Mouse (Mus musculus): ENCODE data around the gene Ss18l1. TPM values are rescaled to one million over a fixed set of nuclear protein-coding genes. Genes with fewer than 3 reads are reported as not detected.

Ss18l1 gene
- polyA plus RNA-seq, 1 experiment from 2014 or later: 0.88 TPM

DNA sequence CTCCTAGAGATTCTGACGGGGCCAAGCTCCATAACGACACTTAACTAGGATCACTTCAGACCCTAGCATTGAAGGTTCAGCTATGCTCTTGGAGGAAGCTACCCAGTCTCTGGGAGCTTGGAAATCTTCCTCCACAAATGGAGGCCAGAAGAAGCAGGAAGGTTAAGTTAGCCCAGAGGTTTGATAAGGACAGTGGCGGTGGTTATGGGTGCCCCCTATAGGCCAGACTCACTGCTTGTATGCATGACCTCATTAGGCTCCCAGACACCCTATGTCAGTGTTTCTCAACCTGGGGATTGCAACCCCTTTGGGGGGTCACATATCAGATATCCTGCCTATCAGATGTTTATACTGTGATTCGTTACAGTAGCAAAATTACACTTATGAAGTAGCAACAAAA is 64.8 kb downstream of the Ss18l1 start:
- no peaks in the 10 kb centered on the region for H3K36me3 ChIP-seq (replicated peaks)
- no peak for ATAC-seq (ENCODE audit: insufficient read depth)
- peaks cover 15% of the 10 kb centered on the region for H3K4me1 ChIP-seq (replicated peaks)
- H3K9ac ChIP-seq: no peak overlapping the region
- H3K4me2 ChIP-seq: no peak overlapping the region
- H3K9me3 ChIP-seq (replicated peaks): no peaks in the 10 kb centered on the region
- no peak overlapping the region for H3K4me3 ChIP-seq (replicated peaks)
- H3K27me3 ChIP-seq: peaks cover 62% of the 10 kb centered on the region
- H3K27ac ChIP-seq (replicated peaks): no peak overlapping the region
- 47% methylated on average over 4 of the region's 4 CpGs for WGBS (ENCODE audit: insufficient replicate concordance)

DNA sequence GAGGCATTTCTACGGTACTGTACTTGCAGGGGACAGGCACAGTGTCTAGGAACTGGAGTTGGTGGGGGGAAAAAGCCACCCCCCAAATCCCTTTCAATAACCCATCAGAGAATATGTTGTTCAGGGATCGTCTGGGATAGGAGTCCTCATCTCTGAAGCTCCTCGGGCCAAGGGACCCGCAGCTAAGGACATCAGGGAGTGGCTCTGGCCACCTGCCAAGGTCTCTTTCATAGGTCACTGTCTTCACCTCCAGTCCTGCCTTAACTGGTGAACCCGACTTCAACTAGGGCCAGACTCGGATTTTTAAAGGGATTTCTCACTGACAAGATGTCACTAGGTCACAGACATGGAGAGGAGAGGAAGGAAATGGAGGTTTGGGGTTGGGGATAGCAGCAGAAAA is 66.0 kb downstream of the Ss18l1 start:
- peaks cover 50% of the 10 kb centered on the region for H3K27me3 ChIP-seq
- no peak overlapping the region for H3K4me2 ChIP-seq
- H3K36me3 ChIP-seq (replicated peaks): no peaks in the 10 kb centered on the region
- H3K4me3 ChIP-seq (replicated peaks): no peak overlapping the region
- WGBS (ENCODE audit: insufficient replicate concordance): 39% methylated on average over 6 of the region's 6 CpGs
- ATAC-seq (ENCODE audit: insufficient read depth): no peak
- no peak overlapping the region for H3K27ac ChIP-seq (replicated peaks)
- no peaks in the 10 kb centered on the region for H3K9me3 ChIP-seq (replicated peaks)
- H3K9ac ChIP-seq: no peak overlapping the region
- H3K4me1 ChIP-seq (replicated peaks): peaks cover 15% of the 10 kb centered on the region

DNA sequence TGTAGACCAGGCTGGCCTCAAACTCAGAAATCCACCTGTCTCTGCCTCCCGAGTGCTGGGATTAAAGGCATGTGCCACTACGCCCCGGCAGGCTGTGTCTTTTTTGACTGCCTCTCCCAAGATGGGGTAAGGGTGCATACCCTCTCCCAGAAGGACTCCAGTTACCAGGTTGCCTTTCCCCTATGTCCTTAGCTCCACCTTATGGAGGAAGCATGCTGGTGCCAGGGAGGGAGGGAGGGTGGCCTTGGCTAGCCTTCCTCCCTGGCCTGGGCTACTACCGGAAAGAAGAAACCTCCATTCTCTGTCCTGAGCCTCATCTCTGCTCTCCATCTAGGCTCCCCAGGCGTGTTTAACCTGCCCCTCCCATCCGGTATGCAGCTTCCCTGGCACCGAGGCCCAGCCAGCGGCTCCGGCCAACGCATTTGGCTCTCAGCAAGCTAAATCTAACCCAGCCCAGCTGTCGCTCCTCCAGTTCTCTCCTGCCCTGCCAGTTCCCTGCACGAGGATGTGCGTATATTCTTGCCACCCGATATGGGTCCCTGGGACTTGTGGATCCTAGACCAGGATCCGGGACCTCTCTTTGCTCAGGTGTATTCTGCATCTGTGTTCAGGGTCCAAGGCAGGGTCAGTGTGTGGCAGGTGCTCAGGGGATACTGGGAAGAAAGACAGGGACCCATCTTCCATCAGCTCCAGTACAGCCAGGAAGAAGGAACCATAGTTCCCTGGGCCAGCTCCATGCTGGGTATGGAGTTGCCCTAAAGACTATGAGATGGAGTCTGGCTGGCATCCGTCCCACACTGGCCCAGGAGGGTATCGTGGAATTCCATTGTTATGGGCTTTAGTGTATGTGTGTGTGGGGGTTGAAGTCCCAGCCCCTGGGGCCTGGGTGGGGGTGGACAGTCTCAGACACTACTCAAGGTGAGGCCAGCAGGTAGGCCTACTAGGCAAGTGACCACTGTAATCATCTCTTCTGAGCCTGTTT is 71.9 kb downstream of the Ss18l1 start:
- peaks cover 27% of the 10 kb centered on the region for H3K4me1 ChIP-seq (replicated peaks)
- WGBS (ENCODE audit: insufficient replicate concordance): 57% methylated on average over 17 of the region's 17 CpGs
- H3K4me2 ChIP-seq: no peak overlapping the region
- no peak overlapping the region for H3K4me3 ChIP-seq (replicated peaks)
- no peak overlapping the region for H3K27ac ChIP-seq (replicated peaks)
- ATAC-seq (ENCODE audit: insufficient read depth): no peak
- no peaks in the 10 kb centered on the region for H3K36me3 ChIP-seq (replicated peaks)
- H3K27me3 ChIP-seq: peaks cover 31% of the 10 kb centered on the region
- H3K9me3 ChIP-seq (replicated peaks): no peaks in the 10 kb centered on the region
- no peak overlapping the region for H3K9ac ChIP-seq

DNA sequence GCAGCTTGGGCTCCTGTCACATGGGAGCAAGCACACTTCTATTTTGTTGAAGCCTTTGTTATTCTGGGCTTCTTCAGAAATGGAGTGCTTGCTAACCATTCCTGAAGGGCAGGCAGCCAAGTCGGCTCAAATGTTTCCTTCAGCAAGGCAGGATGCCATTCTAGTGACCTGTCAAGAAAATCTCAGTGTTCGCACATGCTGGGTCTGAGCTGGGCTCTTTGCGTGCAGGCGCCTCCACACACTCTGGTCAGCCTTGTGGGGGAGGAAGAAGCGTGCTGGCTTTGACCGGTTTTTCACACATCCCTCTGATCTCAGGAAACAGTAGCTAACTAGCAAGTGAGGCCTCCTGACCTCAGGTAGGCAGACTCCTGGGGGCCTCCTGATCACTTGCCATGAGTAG is 73.0 kb downstream of the Ss18l1 start:
- H3K36me3 ChIP-seq (replicated peaks): no peaks in the 10 kb centered on the region
- H3K9me3 ChIP-seq (replicated peaks): no peaks in the 10 kb centered on the region
- H3K9ac ChIP-seq: no peak overlapping the region
- ATAC-seq (ENCODE audit: insufficient read depth): no peak
- no peak overlapping the region for H3K4me2 ChIP-seq
- peaks cover 30% of the 10 kb centered on the region for H3K27me3 ChIP-seq
- H3K4me3 ChIP-seq (replicated peaks): no peak overlapping the region
- H3K27ac ChIP-seq (replicated peaks): no peak overlapping the region
- 35% methylated on average over 6 of the region's 6 CpGs for WGBS (ENCODE audit: insufficient replicate concordance)
- peaks cover 37% of the 10 kb centered on the region for H3K4me1 ChIP-seq (replicated peaks)

DNA sequence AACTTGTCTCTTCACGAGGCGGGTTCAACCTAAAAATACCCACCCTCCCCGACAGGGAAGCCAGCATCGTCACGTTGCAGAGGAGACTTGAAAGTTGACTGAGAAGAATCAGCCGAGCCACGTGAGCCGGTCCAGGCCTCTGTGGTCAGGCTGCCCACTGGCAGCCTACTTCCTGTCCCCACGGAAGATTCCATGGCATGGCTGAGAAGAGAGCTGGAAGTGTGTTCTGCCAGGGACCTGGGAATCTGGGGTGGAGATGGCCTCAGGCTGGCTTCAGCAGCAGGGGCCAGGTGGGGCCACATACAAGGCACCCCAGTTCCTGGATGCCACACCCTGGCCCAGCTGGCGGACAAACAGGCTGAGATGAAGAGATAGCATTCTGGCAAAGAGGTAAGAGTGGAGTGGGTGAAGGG is 73.8 kb downstream of the Ss18l1 start:
- Histone ChIP-seq H3K9me3 (replicated peaks) (no peaks in the 10 kb centered on the region), H3K36me3 (replicated peaks) (no peaks in the 10 kb centered on the region), H3K9ac (no peak overlapping the region), H3K4me1 (replicated peaks) (peaks cover 44% of the 10 kb centered on the region), H3K27me3 (peaks cover 26% of the 10 kb centered on the region), H3K4me2 (no peak overlapping the region), H3K4me3 (replicated peaks) (no peak overlapping the region), H3K27ac (replicated peaks) (no peak overlapping the region)
- no peak for ATAC-seq (ENCODE audit: insufficient read depth)
- WGBS (ENCODE audit: insufficient replicate concordance): 35% methylated on average over 10 of the region's 10 CpGs

DNA sequence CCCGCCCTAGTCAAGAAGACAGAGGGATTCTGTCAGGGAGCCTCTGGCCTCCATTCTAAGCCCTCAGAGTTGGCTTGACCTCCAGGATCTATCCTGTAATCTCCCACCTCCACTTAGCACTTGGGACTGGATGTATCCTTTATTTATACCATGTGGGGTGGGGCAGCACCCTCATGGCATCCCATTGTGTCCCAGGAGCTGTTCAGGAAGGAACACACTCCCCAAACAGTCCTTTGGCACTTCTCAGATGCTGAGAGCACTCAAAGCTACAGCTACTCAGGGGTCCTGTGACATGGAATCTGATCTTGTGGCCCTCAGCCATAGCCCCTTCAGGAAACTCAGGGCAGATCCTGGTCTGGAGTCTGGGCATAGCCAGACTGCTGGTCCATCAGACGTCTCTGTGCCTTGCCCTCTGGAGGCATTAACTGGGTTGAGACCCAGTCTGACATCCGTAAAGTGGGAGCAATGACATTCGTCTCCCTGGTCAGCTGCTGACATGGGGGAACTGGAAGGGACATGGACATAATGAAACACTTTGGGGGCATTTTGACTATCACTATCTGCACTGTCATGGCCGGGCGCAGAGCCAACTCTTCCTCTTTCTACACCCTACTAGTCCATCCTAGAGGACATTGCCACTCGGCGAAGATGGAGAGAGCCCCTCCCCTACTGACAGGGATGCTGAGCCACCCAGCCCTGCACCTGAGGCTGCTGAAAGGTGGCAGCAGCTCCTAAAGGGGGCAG is 74.6 kb downstream of the Ss18l1 start:
- Histone ChIP-seq H3K4me3 (replicated peaks) (no peak overlapping the region), H3K9ac (no peak overlapping the region), H3K9me3 (replicated peaks) (no peaks in the 10 kb centered on the region), H3K27me3 (peaks cover 26% of the 10 kb centered on the region), H3K36me3 (replicated peaks) (no peaks in the 10 kb centered on the region), H3K4me2 (no peak overlapping the region), H3K27ac (replicated peaks) (no peak overlapping the region), H3K4me1 (replicated peaks) (peaks cover 46% of the 10 kb centered on the region)
- ATAC-seq (ENCODE audit: insufficient read depth): no peak
- 53% methylated on average over 8 of the region's 8 CpGs for WGBS (ENCODE audit: insufficient replicate concordance)

DNA sequence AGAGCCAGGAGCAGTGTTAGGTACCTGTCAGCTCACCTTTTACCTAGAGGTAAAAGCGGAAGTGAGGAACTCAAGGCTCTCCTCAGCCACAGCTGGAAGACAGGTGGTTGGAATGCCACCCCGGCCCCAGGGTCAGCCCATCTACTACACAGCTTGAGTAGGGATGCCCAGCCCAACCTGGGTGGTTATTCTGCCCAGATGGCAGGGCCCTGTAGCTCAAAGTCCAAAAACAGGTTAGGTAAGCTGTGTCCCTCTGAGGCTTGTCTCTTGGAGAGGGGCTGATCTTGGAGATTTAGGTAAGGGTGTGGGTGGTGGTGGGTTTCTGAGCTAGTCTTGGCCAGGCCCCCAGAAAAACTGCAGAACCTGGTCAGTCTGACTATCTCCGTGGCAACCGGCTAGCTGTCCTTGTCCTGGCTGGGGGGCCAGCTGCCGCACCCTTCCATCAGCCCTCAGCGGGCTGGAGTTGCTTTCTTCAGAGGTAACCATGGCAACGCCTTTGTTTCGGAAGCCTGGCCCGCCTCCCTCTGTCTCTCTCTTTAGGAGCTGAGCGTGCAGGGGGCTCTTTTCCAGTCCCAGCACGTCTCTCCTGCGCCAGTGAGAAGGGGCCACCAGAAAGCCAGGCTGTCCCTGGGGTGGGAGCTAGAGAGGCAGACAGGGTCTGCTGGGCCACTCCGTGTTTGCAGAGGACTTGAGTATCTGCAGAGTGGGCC is 75.3 kb downstream of the Ss18l1 start:
- H3K4me2 ChIP-seq: peak overlapping the region; percentile 95; the same call in 1 of the 2 replicates
- no peak for ATAC-seq (ENCODE audit: insufficient read depth)
- H3K9ac ChIP-seq: no peak overlapping the region
- peaks cover 26% of the 10 kb centered on the region for H3K27me3 ChIP-seq
- 13% methylated on average over 13 of the region's 13 CpGs for WGBS (ENCODE audit: insufficient replicate concordance)
- H3K9me3 ChIP-seq (replicated peaks): no peaks in the 10 kb centered on the region
- no peaks in the 10 kb centered on the region for H3K36me3 ChIP-seq (replicated peaks)
- H3K4me1 ChIP-seq (replicated peaks): peaks cover 46% of the 10 kb centered on the region
- no peak overlapping the region; the same call in 1 of the 2 replicates for H3K4me3 ChIP-seq (replicated peaks)
- no peak overlapping the region for H3K27ac ChIP-seq (replicated peaks)

DNA sequence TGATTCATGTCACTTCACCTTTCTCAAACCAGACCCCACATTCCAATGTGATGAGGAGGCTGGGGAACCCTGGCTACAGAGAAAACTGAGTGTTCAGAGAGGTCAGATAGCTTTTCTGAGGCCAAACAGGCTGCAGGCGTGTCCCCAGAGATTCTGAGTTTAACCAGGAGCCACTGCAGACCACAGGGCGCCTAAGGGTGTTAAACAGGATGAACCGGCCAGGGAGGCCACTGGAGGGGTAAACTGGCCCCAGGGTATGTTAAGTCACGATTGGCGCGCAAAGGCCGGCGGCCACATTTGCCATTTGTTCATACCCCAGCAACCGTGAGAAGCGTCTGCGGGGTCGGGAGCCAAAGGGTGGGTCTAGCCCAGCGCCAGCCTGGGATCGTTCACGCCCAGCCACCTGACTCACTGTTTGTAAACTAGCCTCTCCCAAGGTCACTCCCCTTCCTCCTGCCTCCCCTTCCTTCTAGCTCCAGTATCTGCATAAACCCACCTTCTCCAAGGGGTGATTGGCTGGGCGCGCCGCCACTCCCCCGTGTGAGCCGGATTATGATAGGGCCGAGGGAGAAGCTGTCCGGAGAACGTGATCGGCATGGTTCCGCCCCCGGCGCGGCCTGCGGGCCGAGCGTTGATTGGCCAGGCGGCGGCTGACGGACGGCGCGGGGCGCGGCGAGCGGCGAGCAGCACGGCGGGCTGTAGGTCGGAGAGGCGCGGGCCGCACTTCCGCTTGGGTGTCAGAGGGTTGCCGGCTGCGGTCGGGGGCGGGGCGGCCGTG is 76.5 kb downstream of the Ss18l1 start, which contains the start of gene Osbpl2:
Gene Osbpl2 (plus strand): TSS at position 646 of the 778 bp plus-strand sequence.
- peak within 1 kb of the TSS; percentile 83 for H3K9ac ChIP-seq
- peaks cover 46% of the 10 kb centered on the region for H3K4me1 ChIP-seq (replicated peaks)
- no peaks in the 10 kb centered on the region for H3K9me3 ChIP-seq (replicated peaks)
- WGBS (ENCODE audit: insufficient replicate concordance): under 1% methylated on average over 54 of the region's 55 CpGs
- ATAC-seq (ENCODE audit: insufficient read depth): peak; percentile 99
- no peaks in the 10 kb centered on the region for H3K36me3 ChIP-seq (replicated peaks)
- peak within 1 kb of the TSS; percentile 95 for H3K4me2 ChIP-seq
- H3K27me3 ChIP-seq: peaks cover 26% of the 10 kb centered on the region
- H3K27ac ChIP-seq (replicated peaks): peak within 1 kb of the TSS; percentile 83
- H3K4me3 ChIP-seq (replicated peaks): peak within 1 kb of the TSS; percentile 93
